Mouse (Mus musculus): ENCODE results near the gene Prrt1.

Gene Prrt1

GRCm38 (mm10) chr17:34629221-34629751 lies at the start of gene Prrt1:
Gene Prrt1, plus strand, starts transcription at chr17:34629533.
- DNase-seq (ENCODE audit: low read depth, low spot score) = peak; percentile 89

GRCm38 (mm10) chr17:34582528-34582927 lies 46.8 kb upstream of the Prrt1 start:
- no peak for DNase-seq (ENCODE audit: low read depth, low spot score)

GRCm38 (mm10) chr17:34583397-34583796 lies 45.9 kb upstream of the Prrt1 start:
- DNase-seq (ENCODE audit: low read depth, low spot score) = no peak

GRCm38 (mm10) chr17:34583819-34584218 lies 45.5 kb upstream of the Prrt1 start:
- no peak for DNase-seq (ENCODE audit: low read depth, low spot score)

GRCm38 (mm10) chr17:34585121-34585520 lies 44.2 kb upstream of the Prrt1 start:
- DNase-seq (ENCODE audit: low read depth, low spot score) = no peak

GRCm38 (mm10) chr17:34585877-34586771 lies 43.2 kb upstream of the Prrt1 start:
- no peak for DNase-seq (ENCODE audit: low read depth, low spot score)

- DNase-seq (ENCODE audit: low read depth, low spot score) = peak; percentile 79
These were observed 42.4 kb upstream of the Prrt1 start for GRCm38 (mm10) chr17:34586796-34587422.

GRCm38 (mm10) chr17:34587423-34587811 lies 41.9 kb upstream of the Prrt1 start:
- DNase-seq (ENCODE audit: low read depth, low spot score) = peak; percentile 88

- DNase-seq (ENCODE audit: low read depth, low spot score) = no peak
These were observed 41.5 kb upstream of the Prrt1 start for GRCm38 (mm10) chr17:34587814-34588213.

GRCm38 (mm10) chr17:34588767-34589166 lies 40.6 kb upstream of the Prrt1 start:
- DNase-seq (ENCODE audit: low read depth, low spot score) = no peak

- DNase-seq (ENCODE audit: low read depth, low spot score) = no peak
These were observed 40.1 kb upstream of the Prrt1 start for GRCm38 (mm10) chr17:34589206-34589605.

- DNase-seq (ENCODE audit: low read depth, low spot score) = no peak
These were observed 39.6 kb upstream of the Prrt1 start, which contains the start of gene Gpsm3 for GRCm38 (mm10) chr17:34589681-34590101. Gene Gpsm3, plus strand, starts transcription at chr17:34589806.

GRCm38 (mm10) chr17:34590154-34590987 lies 39.0 kb upstream of the Prrt1 start:
- no peak for DNase-seq (ENCODE audit: low read depth, low spot score)

- DNase-seq (ENCODE audit: low read depth, low spot score) = no peak
These were observed 38.0 kb upstream of the Prrt1 start, which contains the start of gene Pbx2 for GRCm38 (mm10) chr17:34591029-34591993. Gene Pbx2, plus strand, starts transcription at chr17:34591266.

- peak; percentile 81 for DNase-seq (ENCODE audit: low read depth, low spot score)
These were observed 37.3 kb upstream of the Prrt1 start for GRCm38 (mm10) chr17:34591994-34592375.

GRCm38 (mm10) chr17:34592581-34593549 lies 36.5 kb upstream of the Prrt1 start:
- no peak for DNase-seq (ENCODE audit: low read depth, low spot score)

GRCm38 (mm10) chr17:34593752-34594525 lies 35.4 kb upstream of the Prrt1 start:
- no peak for DNase-seq (ENCODE audit: low read depth, low spot score)

GRCm38 (mm10) chr17:34596098-34596497 lies 33.2 kb upstream of the Prrt1 start:
- no peak for DNase-seq (ENCODE audit: low read depth, low spot score)
